Mouse (Mus musculus): ENCODE measurements around the gene Sptb. TPM values are rescaled to one million over a fixed set of nuclear protein-coding genes. Genes with fewer than 3 reads are reported as not detected.

Sptb gene
- polyA plus RNA-seq, 1 experiment from 2014 or later: 1.6 TPM

- no peak overlapping the region for H3K4me2 ChIP-seq (ENCODE audit: low read length)
- H3K9me3 ChIP-seq (ENCODE audit: control insufficient read depth, low read length): no peaks in the 10 kb centered on the region
- no peak overlapping the region for H3K27ac ChIP-seq (ENCODE audit: low read depth)
- WGBS: 17% methylated on average over 6 of the region's 6 CpGs
- H3K9ac ChIP-seq (ENCODE audit: low read length): no peak overlapping the region
- peaks cover 15% of the 10 kb centered on the region for H3K36me3 ChIP-seq (ENCODE audit: control insufficient read depth, insufficient read depth, low read length)
- H3K4me1 ChIP-seq (replicated peaks; ENCODE audit: control insufficient read depth, insufficient read depth, low read length): peaks cover 3% of the 10 kb centered on the region; the same call in 1 of the 2 replicates
- no peak for DNase-seq (ENCODE audit: low spot score)
- H3K4me3 ChIP-seq (ENCODE audit: low read depth, low read length): no peak overlapping the region
- ATAC-seq (replicated peaks; ENCODE audit: low FRiP score, low TSS enrichment, low read depth): no peak; the same call in 1 of the 2 replicates
- no peaks in the 10 kb centered on the region for H3K27me3 ChIP-seq (replicated peaks; ENCODE audit: control insufficient read depth, insufficient read depth, low read length)
These were observed 127.5 kb downstream of the Sptb start for GRCm38 (mm10) chr12:76582841-76583240.

- Histone ChIP-seq H3K27ac (ENCODE audit: low read depth) (no peak overlapping the region), H3K4me1 (replicated peaks; ENCODE audit: control insufficient read depth, insufficient read depth, low read length) (peaks cover 3% of the 10 kb centered on the region; the same call in 1 of the 2 replicates), H3K4me2 (ENCODE audit: low read length) (no peak overlapping the region), H3K9ac (ENCODE audit: low read length) (no peak overlapping the region), H3K27me3 (replicated peaks; ENCODE audit: control insufficient read depth, insufficient read depth, low read length) (no peaks in the 10 kb centered on the region), H3K36me3 (ENCODE audit: control insufficient read depth, insufficient read depth, low read length) (peaks cover 22% of the 10 kb centered on the region), H3K9me3 (ENCODE audit: control insufficient read depth, low read length) (no peaks in the 10 kb centered on the region), H3K4me3 (ENCODE audit: low read depth, low read length) (no peak overlapping the region)
- DNase-seq (ENCODE audit: low spot score) (no peak), ATAC-seq (replicated peaks; ENCODE audit: low FRiP score, low TSS enrichment, low read depth) (no peak)
- WGBS: 83% methylated on average over 3 of the region's 3 CpGs
These were observed 128.2 kb downstream of the Sptb start for GRCm38 (mm10) chr12:76582139-76582538.

- Histone ChIP-seq H3K9ac (ENCODE audit: low read length) (no peak overlapping the region), H3K4me1 (replicated peaks; ENCODE audit: control insufficient read depth, insufficient read depth, low read length) (peaks cover 3% of the 10 kb centered on the region; the same call in 1 of the 2 replicates), H3K9me3 (ENCODE audit: control insufficient read depth, low read length) (no peaks in the 10 kb centered on the region), H3K27me3 (replicated peaks; ENCODE audit: control insufficient read depth, insufficient read depth, low read length) (no peaks in the 10 kb centered on the region), H3K27ac (ENCODE audit: low read depth) (no peak overlapping the region), H3K4me2 (ENCODE audit: low read length) (no peak overlapping the region), H3K36me3 (ENCODE audit: control insufficient read depth, insufficient read depth, low read length) (peaks cover 38% of the 10 kb centered on the region), H3K4me3 (ENCODE audit: low read depth, low read length) (no peak overlapping the region)
- ATAC-seq (replicated peaks; ENCODE audit: low FRiP score, low TSS enrichment, low read depth) (no peak), DNase-seq (ENCODE audit: low spot score) (no peak)
- 96% methylated on average over 1 of the region's 1 CpGs for WGBS
These were observed 130.5 kb downstream of the Sptb start for GRCm38 (mm10) chr12:76579806-76580205.

GRCm38 (mm10) chr12:76578465-76578864 is 131.9 kb downstream of the Sptb start:
- Histone ChIP-seq H3K27ac (ENCODE audit: low read depth) (no peak overlapping the region), H3K9ac (ENCODE audit: low read length) (no peak overlapping the region), H3K4me1 (replicated peaks; ENCODE audit: control insufficient read depth, insufficient read depth, low read length) (peaks cover 3% of the 10 kb centered on the region; the same call in 1 of the 2 replicates), H3K9me3 (ENCODE audit: control insufficient read depth, low read length) (no peaks in the 10 kb centered on the region), H3K4me3 (ENCODE audit: low read depth, low read length) (no peak overlapping the region), H3K36me3 (ENCODE audit: control insufficient read depth, insufficient read depth, low read length) (peaks cover 41% of the 10 kb centered on the region), H3K4me2 (ENCODE audit: low read length) (no peak overlapping the region), H3K27me3 (replicated peaks; ENCODE audit: control insufficient read depth, insufficient read depth, low read length) (no peaks in the 10 kb centered on the region)
- 61% methylated on average over 2 of the region's 2 CpGs for WGBS
- no peak for DNase-seq (ENCODE audit: low spot score)
- ATAC-seq (replicated peaks; ENCODE audit: low FRiP score, low TSS enrichment, low read depth): no peak

GRCm38 (mm10) chr12:76577858-76578257 is 132.5 kb downstream of the Sptb start:
- Histone ChIP-seq H3K27ac (ENCODE audit: low read depth) (no peak overlapping the region), H3K4me2 (ENCODE audit: low read length) (no peak overlapping the region), H3K27me3 (replicated peaks; ENCODE audit: control insufficient read depth, insufficient read depth, low read length) (no peaks in the 10 kb centered on the region), H3K4me1 (replicated peaks; ENCODE audit: control insufficient read depth, insufficient read depth, low read length) (peaks cover 3% of the 10 kb centered on the region; the same call in 1 of the 2 replicates), H3K4me3 (ENCODE audit: low read depth, low read length) (no peak overlapping the region), H3K36me3 (ENCODE audit: control insufficient read depth, insufficient read depth, low read length) (peaks cover 47% of the 10 kb centered on the region), H3K9me3 (ENCODE audit: control insufficient read depth, low read length) (no peaks in the 10 kb centered on the region), H3K9ac (ENCODE audit: low read length) (no peak overlapping the region)
- no peak for ATAC-seq (replicated peaks; ENCODE audit: low FRiP score, low TSS enrichment, low read depth)
- 91% methylated on average over 16 of the region's 16 CpGs for WGBS
- DNase-seq (ENCODE audit: low spot score): no peak

- ATAC-seq (replicated peaks; ENCODE audit: low FRiP score, low TSS enrichment, low read depth) (no peak), DNase-seq (ENCODE audit: low spot score) (no peak)
- Histone ChIP-seq H3K36me3 (ENCODE audit: control insufficient read depth, insufficient read depth, low read length) (peaks cover 54% of the 10 kb centered on the region), H3K27me3 (replicated peaks; ENCODE audit: control insufficient read depth, insufficient read depth, low read length) (no peaks in the 10 kb centered on the region), H3K4me3 (ENCODE audit: low read depth, low read length) (no peak overlapping the region), H3K9ac (ENCODE audit: low read length) (no peak overlapping the region), H3K27ac (ENCODE audit: low read depth) (no peak overlapping the region), H3K4me2 (ENCODE audit: low read length) (no peak overlapping the region), H3K4me1 (replicated peaks; ENCODE audit: control insufficient read depth, insufficient read depth, low read length) (no peaks in the 10 kb centered on the region), H3K9me3 (ENCODE audit: control insufficient read depth, low read length) (no peaks in the 10 kb centered on the region)
- 93% methylated on average over 8 of the region's 8 CpGs for WGBS
These were observed 133.5 kb downstream of the Sptb start for GRCm38 (mm10) chr12:76576806-76577205.

- H3K36me3 ChIP-seq (ENCODE audit: control insufficient read depth, insufficient read depth, low read length): peaks cover 55% of the 10 kb centered on the region
- H3K4me1 ChIP-seq (replicated peaks; ENCODE audit: control insufficient read depth, insufficient read depth, low read length): no peaks in the 10 kb centered on the region
- H3K4me2 ChIP-seq (ENCODE audit: low read length): no peak overlapping the region
- no peaks in the 10 kb centered on the region for H3K9me3 ChIP-seq (ENCODE audit: control insufficient read depth, low read length)
- ATAC-seq (replicated peaks; ENCODE audit: low FRiP score, low TSS enrichment, low read depth) (no peak), DNase-seq (ENCODE audit: low spot score) (no peak)
- H3K9ac ChIP-seq (ENCODE audit: low read length): no peak overlapping the region
- 93% methylated on average over 9 of the region's 9 CpGs for WGBS
- no peak overlapping the region for H3K27ac ChIP-seq (ENCODE audit: low read depth)
- H3K4me3 ChIP-seq (ENCODE audit: low read depth, low read length): no peak overlapping the region
- H3K27me3 ChIP-seq (replicated peaks; ENCODE audit: control insufficient read depth, insufficient read depth, low read length): no peaks in the 10 kb centered on the region
These were observed 134.3 kb downstream of the Sptb start for GRCm38 (mm10) chr12:76576061-76576460.

- Histone ChIP-seq H3K9me3 (ENCODE audit: control insufficient read depth, low read length) (no peaks in the 10 kb centered on the region), H3K27ac (ENCODE audit: low read depth) (no peak overlapping the region), H3K9ac (ENCODE audit: low read length) (no peak overlapping the region), H3K4me1 (replicated peaks; ENCODE audit: control insufficient read depth, insufficient read depth, low read length) (peaks cover 4% of the 10 kb centered on the region; the same call in 1 of the 2 replicates), H3K4me2 (ENCODE audit: low read length) (no peak overlapping the region), H3K36me3 (ENCODE audit: control insufficient read depth, insufficient read depth, low read length) (peaks cover 55% of the 10 kb centered on the region), H3K4me3 (ENCODE audit: low read depth, low read length) (no peak overlapping the region), H3K27me3 (replicated peaks; ENCODE audit: control insufficient read depth, insufficient read depth, low read length) (no peaks in the 10 kb centered on the region)
- DNase-seq (ENCODE audit: low spot score): no peak
- WGBS: 91% methylated on average over 6 of the region's 6 CpGs
- no peak for ATAC-seq (replicated peaks; ENCODE audit: low FRiP score, low TSS enrichment, low read depth)
These were observed 135.5 kb downstream of the Sptb start for GRCm38 (mm10) chr12:76574815-76575214.

GRCm38 (mm10) chr12:76573381-76573780 is 137.0 kb downstream of the Sptb start:
- no peak for DNase-seq (ENCODE audit: low spot score)
- ATAC-seq (replicated peaks; ENCODE audit: low FRiP score, low TSS enrichment, low read depth): no peak
- Histone ChIP-seq H3K4me1 (replicated peaks; ENCODE audit: control insufficient read depth, insufficient read depth, low read length) (peaks cover 4% of the 10 kb centered on the region; the same call in 1 of the 2 replicates), H3K27ac (ENCODE audit: low read depth) (no peak overlapping the region), H3K4me2 (ENCODE audit: low read length) (no peak overlapping the region), H3K4me3 (ENCODE audit: low read depth, low read length) (no peak overlapping the region), H3K36me3 (ENCODE audit: control insufficient read depth, insufficient read depth, low read length) (peaks cover 46% of the 10 kb centered on the region), H3K9me3 (ENCODE audit: control insufficient read depth, low read length) (no peaks in the 10 kb centered on the region), H3K9ac (ENCODE audit: low read length) (no peak overlapping the region), H3K27me3 (replicated peaks; ENCODE audit: control insufficient read depth, insufficient read depth, low read length) (no peaks in the 10 kb centered on the region)
- 89% methylated on average over 6 of the region's 6 CpGs for WGBS

Measured in intestine, embryonic 14.5 days (tissue).